Mouse (Mus musculus) megakaryocyte progenitor cell, adult 5-6 weeks (primary cell): ENCODE data around the gene Map3k14. TPM values are rescaled to one million over a fixed set of nuclear protein-coding genes. Genes with fewer than 3 reads are reported as not detected.
"Not testable (repeated sequence)": the region's sequence is repeated elsewhere in the genome, so short reads cannot be mapped to it uniquely, and the experiment has no call there.

Experiments
- ATAC-seq: replicated peaks from 2 replicates; pipeline ENCODE4 v1.8.0; 2016; ENCODE audit warnings: mild to moderate bottlenecking, moderate TSS enrichment, inconsistent platforms; ENCODE audit not compliant: poor library complexity
- total RNA-seq, 2 experiments: library from RNA; stranded (forward) in 1 of 2; stranded (reverse) in 1 of 2; fragments of 157-497, 149-512 nt in 1 of 2; fragments of 200-1000 nt in 1 of 2; gene quantifications; 2 replicates each; pipeline versions ENCODE4 v1.2.3 to v1.2.4; 2015 to 2017

Gene Map3k14
- total RNA-seq, 2 experiments from 2014 or later, result 4.5 to 4.8 TPM

DNA sequence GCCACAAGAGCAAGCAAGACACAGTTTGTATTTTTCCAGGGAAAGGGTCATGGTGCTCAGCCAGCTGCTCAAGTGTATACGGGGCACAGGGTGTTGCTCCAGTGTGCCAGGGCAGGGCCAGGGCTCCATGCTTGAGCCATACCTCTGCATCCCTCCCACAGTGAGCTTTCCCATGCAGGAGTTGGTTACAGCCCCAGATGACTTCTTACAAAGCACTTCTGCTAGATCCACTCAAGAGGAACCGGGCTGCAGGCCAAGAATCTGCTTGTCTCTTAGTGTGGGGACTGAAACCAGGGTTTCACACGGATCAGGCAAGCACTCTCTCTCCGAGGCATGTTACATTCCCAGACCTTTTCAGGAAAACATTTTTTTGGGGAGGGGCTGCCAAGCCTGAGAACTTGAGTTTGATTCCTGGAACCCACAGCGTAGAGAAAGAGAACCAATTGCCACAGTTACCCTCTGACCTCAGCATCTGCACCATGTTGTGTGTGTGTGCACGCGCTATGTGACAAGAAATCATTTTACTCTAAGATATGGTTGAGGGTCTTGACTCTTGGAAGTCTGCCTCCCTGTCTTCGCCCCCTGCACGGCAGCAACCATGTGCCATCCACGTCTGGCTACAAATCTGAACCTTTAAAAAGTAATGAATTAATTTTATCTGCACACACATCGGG, 19.6 kb downstream of the Map3k14 start:
- no peak for ATAC-seq

- no peak for ATAC-seq
These were observed 20.5 kb downstream of the Map3k14 start for GRCm38 (mm10) chr11:103246731-103247290.

DNA sequence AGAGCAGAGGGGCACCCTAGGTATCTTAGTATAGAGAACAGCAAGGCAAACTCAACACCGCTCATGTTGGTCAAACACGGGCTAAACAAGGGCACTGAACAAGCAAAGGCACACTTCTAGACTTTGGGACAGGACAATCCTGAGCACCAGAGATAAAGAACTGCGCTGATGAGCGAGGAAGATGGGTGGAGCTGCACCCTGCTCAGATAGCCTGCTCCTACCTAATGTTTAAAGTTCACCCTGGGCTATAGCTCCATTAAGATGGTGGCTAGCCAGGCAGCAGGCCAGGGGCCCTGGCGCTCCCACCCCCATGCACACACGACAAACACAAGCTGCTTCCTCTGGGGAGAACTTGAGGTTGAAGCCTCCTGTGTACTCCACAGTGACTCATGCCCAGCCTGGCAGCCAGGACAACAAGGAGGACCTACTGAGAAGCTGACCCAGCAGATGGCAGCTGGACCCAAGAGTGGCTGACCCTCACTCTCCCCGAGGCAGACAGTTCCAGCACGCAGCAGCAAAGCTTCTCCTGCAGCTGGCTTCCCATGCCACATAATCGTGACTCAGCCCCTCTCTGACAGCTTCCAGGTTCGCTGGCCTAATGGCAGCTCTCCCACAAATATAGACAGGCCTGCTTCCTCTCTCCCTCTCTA, 21.1 kb downstream of the Map3k14 start:
- peak; percentile 47 for ATAC-seq

DNA sequence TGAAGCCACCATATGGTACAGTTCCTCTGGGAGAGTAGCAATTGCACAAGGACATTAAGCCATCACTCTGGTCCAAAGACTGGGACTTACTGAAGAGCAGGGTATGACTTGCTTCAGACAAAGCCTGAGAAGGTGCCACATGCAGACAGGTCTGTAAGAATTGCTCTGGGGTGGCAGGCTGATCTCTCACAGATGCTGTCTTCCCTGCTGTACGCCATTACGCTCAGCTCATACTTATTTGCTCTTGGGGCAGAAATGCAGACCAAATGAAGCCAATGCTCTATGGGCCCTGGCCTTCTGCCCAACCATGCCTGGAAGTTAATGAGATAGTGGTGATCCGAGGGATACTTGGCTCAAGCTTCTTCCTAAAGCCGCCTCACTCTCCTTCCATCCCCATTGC, 22.4 kb downstream of the Map3k14 start:
- no peak for ATAC-seq

DNA sequence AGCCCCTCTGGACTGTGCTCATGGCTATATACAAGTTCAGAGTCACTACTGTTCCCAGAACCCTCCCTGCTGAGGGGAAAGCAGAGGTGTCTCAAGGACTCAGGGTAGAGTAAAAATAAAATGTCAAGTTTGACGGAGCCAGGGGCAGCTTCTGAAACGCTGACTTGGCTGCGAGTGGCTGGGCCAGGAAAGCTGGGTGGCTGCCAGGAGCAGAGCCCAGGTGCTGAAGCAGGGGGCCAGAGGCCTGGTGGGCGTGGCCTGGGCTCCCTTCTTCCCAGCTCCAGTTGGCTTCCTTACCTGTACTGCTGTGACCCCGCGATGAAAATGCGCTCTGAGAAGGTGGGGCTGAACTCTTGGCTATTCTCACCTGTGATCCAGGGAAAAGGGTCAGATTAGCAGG, 26.5 kb downstream of the Map3k14 start:
- no peak for ATAC-seq

DNA sequence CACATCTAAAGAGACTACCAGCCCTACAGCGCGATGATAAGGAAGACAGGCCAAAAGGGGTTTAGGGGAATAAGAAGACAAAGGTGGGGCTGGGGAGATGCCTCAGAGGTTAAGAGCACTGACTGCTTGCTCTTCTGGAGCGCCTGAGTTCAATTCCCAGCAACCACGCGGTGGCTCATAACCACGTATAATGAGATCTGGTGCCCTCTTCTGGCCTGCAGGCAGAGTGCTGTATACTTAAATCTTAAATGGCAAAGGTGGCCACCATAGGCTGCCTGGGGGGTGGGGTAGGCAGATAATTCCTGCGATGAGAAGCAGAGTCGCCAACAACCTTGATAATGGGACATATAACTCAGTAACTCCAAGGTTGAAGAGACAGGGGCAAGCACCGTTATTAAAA, 29.5 kb downstream of the Map3k14 start:
- ATAC-seq, result 0 out of 2 replicates have a peak, but pooled peaks have one; percentile 15

DNA sequence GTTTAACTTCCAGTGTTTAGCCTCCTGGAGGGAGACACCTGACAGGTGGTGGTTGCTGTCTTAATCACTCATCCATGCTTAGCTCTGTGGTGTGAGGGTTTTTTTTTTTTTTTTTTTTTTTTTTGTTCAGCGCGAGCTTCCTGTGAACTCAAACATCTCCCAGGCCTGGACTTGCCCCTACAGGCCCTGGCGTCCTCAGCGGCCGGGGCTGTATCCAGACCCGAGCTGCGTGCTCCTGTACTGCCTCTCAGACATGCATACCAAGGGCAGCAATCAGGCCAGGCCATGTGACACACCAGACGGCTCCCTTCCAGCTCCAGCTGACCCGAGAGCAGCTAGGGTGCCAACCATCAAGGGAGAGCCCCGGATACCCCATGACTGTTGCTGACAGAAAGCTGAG, 30.4 kb downstream of the Map3k14 start:
- ATAC-seq, result no peak

DNA sequence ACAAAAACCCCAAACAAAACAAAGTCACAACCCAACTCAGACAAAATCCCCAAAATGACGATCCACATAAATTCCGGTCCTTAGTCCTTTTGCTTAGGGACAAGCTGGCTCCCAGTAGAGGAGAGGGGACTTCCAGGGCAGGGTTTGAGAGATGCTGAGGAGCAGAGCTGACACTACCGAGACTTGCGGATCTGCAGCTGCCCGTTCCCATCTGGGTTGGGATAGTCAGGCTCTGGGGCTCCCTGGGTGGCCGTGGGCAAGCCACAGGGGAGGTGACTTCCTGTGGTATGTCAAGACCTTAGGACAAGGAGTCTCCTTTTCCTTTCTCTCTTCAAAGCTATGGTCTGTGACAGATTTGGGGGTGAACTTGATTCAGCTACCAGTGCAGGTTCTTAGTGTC, 30.8 kb downstream of the Map3k14 start:
- no peak for ATAC-seq

- no peak for ATAC-seq
These were observed 31.6 kb downstream of the Map3k14 start for GRCm38 (mm10) chr11:103235702-103236101.

DNA sequence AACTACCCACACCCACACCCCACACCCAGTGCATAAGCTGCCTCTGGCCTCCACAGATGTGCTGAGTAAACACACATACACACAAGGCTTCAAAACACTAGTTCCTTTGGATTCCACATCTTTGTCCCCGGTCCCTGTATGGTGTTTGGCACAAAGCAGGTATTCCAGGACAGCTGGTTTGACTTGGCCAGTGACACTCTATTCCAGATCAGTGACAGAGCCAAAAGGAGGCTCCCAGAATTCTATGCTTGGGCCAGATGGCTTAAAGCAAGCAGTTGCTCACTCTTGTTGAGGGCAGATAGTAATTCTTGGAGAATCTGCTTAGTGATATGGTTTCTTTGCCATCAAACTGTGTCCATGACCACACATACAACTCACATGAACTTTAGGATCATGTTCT, 32.8 kb downstream of the Map3k14 start:
- no peak for ATAC-seq

DNA sequence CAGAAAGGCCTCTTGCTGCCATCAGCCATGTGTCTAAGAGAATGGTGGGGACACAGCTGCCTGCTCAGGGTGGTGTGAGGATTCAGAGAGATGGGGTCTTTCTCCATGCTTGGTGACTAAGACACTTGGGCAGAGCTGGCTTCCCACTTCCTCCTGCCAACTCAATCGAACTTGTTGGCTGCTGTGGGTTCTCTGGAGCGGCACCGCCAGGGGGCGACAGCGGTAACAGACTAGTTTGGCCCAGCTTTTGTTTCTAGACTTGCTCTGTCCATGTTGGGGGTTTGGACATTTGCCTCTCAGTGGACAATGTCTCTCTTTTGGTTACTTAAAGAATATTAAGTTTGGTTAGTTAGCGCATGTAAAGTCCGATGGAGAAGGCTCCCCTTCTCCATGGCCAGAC, 34.3 kb downstream of the Map3k14 start:
- peak; percentile 89 for ATAC-seq

- ATAC-seq, result no peak
These were observed 35.9 kb downstream of the Map3k14 start for GRCm38 (mm10) chr11:103231367-103231766.

GRCm38 (mm10) chr11:103230626-103231025, 36.6 kb downstream of the Map3k14 start:
- no peak for ATAC-seq

GRCm38 (mm10) chr11:103229608-103230007, 37.7 kb downstream of the Map3k14 start:
- no peak for ATAC-seq

DNA sequence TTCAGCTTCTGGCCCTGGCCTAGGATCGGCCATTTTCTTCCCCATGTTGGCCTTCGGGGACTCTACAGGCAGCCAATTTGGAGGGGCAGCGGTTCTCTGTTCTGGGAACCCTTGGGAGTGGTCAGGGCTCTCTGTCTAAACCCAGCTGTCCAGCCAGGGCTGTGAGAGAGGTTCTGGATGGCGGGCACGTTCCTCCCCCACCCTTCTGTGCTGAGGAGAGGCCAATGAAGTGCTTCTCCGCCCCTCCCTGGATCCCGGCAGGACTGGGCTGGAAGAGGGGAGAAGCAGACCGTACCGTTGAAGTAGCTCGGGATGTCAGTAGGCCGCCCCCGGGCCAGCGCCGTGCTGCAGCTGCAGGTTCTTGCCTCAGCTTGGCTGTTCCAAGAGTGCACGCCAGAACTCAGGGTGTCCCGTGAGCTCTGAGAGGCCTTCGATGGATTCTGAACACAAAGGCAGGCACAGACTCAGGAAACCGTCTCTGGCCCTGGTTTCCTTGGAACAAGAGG, 43.3 kb downstream of the Map3k14 start:
- no peak for ATAC-seq

GRCm38 (mm10) chr11:103223444-103223843, 43.8 kb downstream of the Map3k14 start:
- no peak for ATAC-seq

DNA sequence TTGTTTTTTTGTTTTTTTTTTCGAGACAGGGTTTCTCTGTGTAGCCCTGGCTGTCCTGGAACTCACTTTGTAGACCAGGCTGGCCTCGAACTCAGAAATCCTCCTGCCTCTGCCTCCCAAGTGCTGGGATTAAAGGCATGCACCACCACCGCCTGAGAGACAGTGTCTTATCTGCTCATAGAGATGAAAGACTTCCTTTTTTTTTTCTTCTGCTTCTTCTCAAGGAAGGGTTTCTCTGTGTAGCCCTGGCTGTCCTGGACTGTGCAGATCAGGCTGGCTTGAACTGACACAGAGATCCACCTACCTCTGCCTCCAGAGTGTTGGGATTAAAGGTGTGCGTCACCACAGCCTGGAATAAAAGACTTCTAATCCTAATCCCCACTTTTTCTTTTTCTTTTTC, 44.6 kb downstream of the Map3k14 start:
- not testable (repeated sequence) for ATAC-seq

DNA sequence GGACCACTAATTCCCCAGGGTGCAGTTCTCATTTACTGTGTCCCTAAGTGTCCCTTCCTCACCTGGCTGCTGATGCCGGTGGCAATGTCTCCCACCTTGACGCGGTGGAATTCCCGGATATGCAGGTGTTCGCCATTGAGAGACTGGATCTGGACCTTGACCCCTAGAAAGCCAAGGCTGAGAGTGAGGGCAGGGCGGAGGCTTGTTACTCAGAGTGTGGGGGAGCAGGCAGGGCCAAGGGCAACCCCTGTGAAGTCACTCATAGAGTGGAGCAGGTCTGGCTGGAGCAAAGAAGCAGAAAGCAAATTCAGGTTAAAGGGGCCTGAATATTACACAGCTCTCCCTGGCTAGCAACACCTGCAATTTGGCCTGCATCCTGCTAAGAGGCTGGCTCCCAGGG, 45.8 kb downstream of the Map3k14 start:
- no peak for ATAC-seq

- ATAC-seq, result no peak
These were observed 47.3 kb downstream of the Map3k14 start for GRCm38 (mm10) chr11:103219995-103220394.

DNA sequence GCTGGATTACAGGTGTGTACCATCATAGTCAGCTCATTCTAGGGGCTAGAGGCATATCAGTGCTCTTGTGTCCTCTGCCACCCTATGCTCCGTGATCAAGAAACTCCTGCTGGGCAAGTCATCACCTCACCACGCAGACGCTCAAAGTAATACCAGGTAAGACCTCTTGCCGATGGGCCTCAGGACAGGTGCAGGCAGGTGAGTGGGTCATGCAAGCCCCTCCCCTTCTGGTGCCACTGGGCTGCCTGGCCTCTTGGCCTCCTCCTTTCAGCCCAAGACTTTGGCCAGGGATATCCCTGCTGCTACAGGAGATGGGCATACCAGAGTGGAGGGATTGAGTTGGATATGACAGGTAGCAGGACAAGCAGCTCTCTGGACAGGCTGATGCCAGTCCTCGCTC, 48.0 kb downstream of the Map3k14 start:
- ATAC-seq, result no peak

DNA sequence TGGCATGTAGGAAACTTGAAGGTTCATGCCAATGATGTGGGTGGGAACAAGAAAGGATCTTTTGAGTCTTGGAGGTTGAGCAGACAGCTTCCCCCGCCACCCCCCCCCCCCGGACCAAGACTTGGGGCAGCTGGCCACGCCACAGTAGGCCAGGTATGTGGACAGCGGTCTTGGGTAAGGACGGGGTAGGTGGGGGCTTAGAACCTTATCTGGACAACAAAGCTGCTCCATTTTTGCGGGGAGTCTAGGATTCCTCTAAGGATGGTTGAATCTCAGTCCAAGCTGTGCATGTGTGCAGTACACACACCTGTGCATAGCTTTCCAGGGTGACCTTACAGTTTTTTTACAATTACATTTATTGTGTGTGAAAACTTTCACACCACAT, 48.8 kb downstream of the Map3k14 start:
- ATAC-seq, result no peak

GRCm38 (mm10) chr11:103217790-103218516, 49.3 kb downstream of the Map3k14 start, which contains the start of gene Spata32:
Gene Spata32 (minus strand): TSS chr11:103218432.
- ATAC-seq, result peak; percentile 85
